Mouse (Mus musculus) adipocyte (in vitro differentiated cells): ENCODE measurements at regions not wholly inside any gene's neighbourhood (a gene's known extent, or its start where the extent isn't known, plus 50 kb on each side); places are given as distances from the start of the nearest gene placed in this dataset.
"Not testable (repeated sequence)": the region's sequence is repeated elsewhere in the genome, so short reads cannot be mapped to it uniquely, and the experiment has no call there.

Experiments used
- DNase-seq: peaks from one replicate; pipeline ENCODE4 v3.0.0-alpha.2; 2016; ENCODE audit warnings: low spot score

DNA sequence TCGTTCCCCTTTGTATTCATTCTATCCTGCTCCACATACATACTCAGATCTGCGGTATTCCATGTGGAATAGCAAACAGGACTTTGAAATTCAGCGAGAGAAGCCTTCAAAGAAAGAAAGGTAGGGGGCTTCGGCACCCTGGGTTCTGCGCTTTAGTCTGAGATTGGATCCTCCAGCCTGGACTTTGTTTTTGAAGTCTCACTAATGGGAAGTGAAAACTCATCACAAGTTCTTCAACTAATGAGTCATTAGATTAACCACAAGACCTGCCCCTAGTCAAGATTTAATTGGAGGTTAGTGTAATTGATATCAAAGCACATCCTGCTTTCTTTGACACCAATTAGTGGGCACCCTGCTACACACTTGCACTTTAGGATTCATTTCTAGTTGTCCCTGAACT lies 492.5 kb upstream of the Zfp960 start:
- no peak for DNase-seq

DNA sequence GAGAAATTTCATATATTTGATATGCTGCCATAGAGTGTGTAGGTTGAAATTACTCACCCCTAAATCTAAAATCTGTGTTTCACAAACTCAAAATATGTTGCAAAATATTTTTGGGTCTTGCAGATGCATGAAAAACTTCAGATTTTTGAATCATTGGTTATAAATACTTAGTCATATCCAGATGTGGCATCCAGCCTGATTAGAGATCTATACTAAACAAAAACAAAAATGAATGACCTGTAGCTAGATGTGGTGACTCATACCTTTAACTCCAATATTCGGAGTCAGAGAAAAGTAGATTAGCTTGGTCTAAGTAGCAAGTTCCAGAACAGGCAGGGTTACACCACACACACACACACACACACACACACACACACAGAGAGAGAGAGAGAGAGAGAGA lies 475.1 kb upstream of the Zfp960 start:
- DNase-seq, result no peak

DNA sequence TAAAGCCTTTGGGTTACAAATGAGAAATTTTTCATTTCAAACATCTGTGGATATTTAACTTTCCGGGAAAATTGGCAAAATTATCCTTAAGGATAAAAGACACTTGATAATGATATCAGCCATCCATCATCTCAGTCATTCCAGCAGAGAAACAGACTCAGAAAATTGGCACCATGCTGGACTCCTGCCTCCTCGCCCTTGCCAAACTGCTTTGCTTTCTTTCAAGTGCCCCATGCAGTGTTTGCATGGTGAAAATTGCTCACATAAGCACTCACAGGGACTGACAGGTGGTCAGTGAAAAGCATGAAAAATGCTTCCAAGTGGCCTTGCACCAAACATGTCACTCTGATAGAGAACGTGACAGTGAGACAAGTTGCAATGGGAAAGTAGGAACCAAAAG lies 464.2 kb upstream of the Zfp960 start:
- DNase-seq, result peak; percentile 12

DNA sequence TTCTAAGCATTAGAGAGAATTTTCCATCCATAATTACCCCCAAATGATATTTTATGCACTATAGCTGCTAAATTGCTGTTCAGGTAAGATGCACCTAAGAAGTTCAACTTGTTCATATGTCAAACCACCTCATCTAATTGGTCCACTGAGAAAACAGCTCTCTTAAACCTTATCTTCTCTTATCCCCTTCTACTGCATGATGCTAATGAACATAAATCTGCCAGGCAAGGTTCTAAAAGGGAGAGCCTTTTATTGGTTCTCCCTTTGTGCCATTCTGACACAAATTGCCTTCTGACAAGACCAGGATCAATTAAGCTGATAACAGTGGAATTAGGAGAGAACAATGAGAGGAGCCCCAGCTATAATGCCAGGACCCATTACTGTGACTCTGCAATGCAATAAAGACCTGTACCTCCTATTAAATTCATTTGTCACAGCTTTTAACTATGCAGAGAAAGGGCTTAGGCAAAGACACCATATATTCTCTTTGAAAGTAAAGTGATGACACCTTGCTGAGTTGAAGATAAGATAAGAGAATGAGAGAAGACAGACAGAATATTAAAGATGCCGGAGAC lies 451.4 kb upstream of the Zfp960 start:
- no peak for DNase-seq

DNA sequence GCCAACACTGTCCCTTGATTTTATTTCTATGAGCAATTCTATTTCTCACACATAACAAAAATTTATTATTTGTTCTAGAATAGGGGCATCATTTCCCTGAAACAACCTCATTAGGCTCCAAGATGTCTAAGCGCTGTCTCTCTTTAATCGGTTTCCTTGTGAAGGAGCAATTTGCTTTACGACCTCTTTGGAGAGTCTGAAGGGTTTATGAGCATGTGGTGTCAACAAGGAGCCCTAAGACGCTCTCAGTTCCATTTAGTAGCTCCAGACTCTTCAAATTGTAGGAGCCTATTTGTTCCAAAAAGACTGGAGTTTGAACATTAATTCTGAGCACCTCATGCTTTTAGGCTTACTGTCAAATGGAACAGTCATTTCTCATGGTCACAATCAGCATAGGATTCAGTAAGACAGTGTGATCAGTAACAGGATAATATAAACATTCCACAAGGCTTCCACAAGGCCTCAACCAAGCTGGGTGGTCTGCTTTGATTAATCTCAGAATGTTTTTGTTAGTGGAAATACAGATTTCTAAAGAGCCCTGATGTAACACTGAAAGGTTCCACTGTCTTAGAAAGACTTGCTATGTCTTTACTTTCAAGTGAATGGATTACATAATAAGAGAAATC lies 441.9 kb upstream of the Zfp960 start:
- no peak for DNase-seq

DNA sequence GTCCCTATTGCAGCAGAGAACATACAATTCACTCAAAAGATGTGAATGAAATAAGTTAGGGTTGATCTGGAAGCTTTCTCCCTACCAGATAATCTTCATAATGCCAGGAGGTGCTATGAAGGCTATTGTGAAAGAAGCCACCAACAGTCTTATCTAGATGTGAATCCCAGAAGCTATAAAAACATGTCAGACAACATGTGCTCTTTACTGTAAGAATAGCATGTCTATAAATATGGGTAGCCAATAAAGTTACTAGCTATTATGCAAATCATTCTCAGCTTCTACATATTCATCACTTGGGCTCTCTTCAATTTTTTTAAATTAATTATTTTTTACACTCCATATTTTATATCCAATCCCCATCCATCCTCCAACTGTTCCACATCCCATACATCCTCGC lies 434.1 kb upstream of the Zfp960 start:
- no peak for DNase-seq

DNA sequence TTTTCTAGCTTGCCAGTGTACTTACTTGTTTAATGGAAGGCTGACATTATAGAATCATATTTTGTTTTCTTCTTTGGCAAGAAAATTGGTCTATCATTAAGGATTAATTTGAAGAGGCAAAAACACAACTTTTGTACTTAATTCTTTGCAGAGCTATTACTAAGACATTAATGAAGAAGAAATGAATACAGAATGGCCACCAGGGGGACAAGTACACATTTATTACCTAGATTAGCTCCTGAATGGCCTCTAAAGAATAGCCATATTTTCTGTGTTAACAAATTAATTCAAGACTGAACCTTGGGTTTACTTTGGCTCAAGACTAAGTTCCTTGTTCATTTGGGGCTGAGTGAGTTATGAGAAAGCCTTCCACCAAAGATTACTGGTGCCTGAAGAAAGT lies 430.5 kb upstream of the Zfp960 start:
- DNase-seq, result peak; percentile 19

DNA sequence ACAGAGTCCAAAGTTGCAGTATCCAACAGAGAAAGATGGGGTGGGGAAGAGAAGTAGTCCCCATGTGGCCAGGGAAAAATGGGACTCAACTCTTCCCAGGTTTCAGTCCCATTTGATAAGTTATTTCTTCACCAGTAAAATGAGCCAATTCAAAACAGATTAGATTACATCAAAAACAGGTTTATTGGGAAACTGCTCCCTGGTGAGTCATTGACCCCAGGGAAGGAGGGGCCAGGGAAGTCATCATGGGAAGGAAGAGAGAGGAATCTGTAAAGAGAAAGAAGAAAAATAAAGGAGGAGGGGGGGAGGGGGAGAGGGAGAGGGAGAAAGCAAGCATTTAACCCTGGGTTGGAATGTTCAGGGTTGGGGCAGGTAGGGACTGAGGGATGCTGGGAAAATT lies 426.4 kb upstream of the Zfp960 start:
- no peak for DNase-seq

DNA sequence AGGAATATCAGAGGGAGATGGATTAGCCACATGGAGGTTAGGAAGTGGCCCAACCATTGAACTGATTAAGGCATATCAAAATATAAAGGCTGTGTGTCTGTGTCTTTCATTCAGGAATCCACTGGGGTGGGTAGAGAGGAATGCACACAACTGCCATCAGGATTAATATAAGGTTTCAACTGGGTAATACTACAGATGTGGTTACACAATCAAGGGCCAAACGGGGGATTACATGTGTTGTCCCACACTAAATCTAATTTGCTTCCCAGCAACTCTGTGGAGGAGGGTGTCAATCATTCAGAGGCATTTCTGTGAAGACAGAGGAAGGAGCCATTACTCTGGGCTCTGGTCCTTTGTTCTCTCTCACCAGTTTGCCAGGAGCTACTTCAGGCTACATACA lies 416.0 kb upstream of the Zfp960 start:
- no peak for DNase-seq

DNA sequence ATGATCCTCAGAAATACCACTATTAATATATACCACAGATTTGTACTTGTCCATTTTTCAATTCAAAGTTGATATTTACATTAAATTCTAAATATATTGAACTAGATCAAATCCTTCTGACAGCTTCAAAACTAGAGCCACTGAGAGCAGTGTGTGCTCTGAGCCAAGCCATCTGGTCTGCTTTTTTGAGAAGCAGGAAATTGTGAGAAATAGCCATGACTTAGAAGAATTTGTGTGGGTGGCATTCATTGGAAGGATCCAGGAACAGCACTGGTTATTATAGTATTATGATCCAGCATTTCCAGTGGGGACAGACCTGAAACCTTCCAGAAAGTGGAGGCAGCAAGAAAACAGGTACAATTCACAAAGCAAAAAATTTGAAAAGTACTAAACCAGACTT lies 398.7 kb upstream of the Zfp960 start:
- peak; percentile 47 for DNase-seq

DNA sequence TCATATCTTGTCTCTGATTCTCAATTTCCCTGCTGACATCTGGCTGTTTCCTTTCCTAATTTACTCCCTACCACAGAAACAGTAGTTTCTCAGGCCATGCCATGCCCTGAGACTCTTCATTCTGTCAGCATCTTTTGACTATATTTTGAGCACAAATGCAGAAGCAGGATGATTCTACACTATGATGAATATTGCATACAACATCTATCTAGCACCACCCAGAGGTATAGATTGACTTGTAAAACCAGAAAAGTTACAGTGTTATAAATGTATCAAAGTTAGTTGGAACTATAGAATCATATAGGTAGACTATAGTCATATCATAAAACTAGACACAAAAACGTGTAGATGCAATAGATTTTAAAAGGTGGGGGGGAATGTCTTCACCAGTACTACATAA lies 396.3 kb upstream of the Zfp960 start:
- peak; percentile 17 for DNase-seq

DNA sequence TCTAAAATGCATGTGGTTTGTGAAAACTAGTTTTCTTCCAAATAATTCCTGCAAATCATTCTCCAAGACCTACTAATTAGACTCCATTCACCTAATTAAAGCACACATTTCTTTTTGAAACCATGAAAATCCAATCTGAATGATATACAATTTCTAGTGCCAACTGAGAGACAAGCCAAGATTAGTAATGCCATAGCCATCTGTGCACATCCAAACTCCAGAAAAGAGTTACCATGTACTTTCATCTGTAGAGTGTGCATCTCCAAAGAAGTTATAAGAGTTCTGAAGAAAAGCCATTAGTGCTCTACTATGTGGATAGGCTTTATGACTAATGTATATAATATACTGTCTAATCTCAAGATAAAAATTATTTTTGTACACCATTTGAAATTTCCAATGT lies 359.7 kb upstream of the Zfp960 start:
- DNase-seq, result no peak

DNA sequence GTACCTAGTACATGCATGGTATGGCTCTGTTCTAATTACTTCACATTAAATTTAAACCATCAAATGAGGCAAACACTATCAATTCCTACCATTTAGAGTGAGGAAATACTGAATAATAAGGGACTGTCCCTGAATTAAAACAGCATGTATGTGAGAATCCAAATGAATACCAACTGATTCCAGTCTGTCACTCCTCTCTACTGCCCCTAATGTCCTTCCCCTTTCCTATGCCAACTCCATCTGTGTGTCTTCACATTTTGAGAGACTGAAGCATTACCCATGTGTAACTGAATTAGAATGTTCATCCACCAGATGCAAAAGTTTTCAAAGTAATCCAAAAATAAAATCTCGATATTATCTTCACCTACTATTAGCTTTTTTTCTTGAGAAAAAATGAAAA lies 358.0 kb upstream of the Zfp960 start:
- no peak for DNase-seq

DNA sequence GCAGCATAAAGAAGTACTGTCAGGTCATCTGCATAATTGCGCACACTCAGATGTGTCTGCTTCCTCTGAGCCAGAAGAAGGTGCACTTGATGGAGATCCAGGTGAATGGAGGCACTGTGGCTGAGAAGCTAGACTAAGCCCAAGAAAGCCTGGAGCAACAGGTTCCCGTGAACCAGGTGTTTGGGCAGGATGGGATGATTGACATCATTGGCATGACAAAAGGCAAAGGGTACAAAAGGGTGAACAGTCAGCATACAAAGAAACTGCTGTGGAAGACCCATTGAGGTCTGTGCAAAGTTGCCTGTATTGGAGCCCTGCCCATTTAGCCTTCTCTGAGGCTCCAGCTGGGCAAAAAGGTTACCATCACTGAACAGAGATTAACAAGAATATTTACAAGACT lies 337.0 kb upstream of the Zfp960 start:
- no peak for DNase-seq

DNA sequence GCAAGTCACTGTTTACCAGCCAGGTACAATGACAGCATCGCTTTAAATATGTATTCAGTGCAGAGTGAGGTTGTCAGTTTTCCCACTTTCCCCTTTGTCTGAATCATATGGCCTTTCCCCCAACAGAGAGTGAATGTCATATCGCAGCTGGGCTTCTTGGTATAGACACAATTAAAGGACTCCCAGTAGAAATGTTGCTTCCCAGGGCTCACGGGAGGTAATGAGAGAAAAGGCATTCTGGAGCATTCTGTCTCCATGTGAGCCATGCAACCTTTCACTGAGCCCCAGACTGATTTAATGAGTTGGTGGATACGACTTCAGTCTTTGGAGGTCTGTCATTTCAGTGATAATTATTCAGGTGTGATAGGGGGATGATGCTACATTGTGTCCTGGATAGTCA lies 310.8 kb upstream of the Zfp960 start:
- no peak for DNase-seq

DNA sequence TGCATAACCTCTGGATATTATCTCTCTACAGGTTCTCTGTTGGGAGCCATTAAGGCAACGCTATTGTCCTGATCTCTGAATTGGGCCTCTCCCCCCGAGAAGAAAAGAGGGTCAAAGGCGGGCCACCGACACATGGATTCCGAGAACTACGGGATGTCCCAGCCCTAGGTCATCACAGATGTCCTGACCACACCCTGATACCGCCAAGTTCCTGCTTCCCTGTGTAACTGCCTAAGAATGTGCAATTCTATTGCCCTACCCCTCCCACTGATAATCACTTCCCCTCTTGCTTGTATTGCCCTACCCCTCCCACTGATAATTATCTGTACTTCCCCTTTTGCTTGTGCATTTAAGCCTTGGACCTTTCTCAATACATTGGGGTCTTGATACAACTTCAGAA lies 293.3 kb upstream of the Zfp960 start:
- not testable (repeated sequence) for DNase-seq

DNA sequence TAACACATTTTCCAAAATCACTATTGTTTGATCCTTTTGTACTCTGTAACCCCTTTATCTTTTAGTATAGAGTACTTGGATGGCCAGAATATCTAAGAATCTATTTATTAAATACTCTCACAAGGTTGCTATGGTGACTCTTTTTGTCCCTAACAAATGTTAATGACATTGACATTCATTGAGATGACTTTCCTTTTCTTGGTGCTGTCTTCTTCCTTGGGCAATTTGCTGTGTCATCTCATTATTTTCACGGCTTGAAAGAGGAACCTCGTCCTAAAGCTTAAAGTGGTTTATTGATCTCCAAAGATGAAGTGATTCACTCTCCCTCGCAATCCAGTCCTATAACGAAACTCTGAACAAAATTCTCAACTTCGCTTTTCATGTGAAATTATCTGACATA lies 265.6 kb upstream of the Zfp960 start:
- no peak for DNase-seq

DNA sequence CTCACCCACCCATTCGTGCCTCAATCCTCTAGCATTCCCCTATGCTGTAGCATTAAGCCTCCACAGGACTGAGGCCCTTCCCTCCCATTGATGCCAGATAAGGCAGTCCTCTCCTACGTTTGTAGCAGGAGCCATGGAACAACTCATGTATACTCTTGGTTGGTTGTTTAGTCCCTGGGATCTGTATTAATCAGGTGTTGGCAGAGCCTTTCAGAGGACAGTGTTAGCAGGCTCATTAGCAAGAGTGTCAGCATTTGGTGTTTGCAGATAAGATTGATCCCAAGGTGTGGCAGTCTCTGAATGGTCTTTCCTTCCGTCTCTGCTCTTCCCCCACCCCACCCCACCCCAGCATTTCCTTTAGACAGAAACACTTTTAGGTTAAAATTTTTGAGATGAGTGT lies 258.9 kb upstream of the Zfp960 start:
- no peak for DNase-seq

DNA sequence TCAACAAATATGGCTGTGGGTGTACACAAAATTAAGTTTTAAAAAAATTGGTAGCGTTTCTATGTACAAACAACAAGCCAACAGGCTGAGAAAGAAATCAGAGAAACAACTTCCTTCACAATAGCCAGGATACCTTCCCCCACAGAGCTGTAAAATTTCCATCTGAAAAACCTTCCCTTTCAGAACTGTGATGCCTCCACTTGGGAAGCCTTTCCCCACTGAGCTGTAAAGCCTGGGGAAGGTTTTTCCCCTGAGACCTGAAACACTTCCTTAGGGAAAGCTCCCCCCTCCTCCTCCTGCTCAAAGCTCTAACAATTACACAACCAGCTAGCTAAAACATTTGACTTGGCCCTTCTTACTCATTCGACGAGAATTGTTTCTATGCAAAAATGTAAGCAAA lies 245.5 kb upstream of the Zfp960 start:
- DNase-seq, result peak; percentile 6

DNA sequence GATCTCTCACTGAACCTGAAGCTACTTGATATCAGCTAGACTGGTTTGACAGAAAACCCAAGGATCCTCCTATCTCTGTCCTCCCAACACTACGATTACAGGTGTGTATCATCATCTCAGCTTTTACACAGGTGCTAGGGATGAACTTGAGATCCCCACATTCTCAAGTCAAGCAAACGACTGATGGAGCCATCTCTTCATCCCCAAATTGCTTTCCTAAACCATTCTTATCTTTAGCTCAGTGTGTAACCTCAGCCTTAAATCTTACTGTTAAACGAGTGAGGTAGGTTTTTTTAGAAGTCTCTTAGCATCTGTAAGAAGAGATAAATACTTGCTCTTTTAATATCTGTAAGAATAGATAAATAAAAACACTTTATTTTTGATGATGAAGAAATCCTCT lies 242.2 kb upstream of the Zfp960 start:
- no peak for DNase-seq

DNA sequence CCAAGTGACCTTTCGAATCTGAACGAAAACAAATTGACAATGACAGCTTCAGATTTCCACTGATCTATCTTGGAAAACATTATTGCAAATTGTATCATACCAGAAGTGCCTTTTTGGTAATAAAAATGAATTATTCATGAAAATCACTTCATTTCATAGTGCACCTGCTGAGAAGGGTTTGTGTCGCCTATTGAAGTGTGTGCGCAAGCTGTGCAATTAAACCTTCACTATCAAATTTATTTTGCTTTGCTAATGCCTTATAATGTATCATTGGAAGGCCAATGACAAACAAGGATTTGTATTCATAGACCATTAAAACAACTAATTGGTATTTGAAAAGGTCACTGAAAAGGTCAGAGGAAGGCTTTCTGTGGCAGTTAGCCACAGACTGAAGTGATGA lies 224.8 kb upstream of the Zfp960 start:
- no peak for DNase-seq

DNA sequence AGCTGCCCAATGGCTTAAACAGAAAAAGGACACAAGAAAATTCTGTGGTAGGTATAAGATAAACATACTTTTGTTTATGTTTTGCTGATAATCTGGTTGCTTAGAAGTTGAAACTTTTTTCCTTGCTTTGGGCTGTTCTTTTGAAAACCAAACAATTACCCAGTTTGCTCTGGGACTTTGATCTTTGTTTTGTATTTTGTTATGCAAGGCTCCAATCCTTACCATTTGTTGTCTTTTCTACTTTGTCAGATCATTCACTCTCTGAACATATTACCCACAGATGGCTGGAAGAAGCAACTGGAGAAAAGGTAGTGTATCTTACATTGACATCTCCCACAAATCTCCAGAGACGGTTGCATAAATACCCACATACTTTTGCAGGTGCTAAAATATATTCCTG lies 203.1 kb upstream of the Zfp960 start:
- DNase-seq, result no peak

DNA sequence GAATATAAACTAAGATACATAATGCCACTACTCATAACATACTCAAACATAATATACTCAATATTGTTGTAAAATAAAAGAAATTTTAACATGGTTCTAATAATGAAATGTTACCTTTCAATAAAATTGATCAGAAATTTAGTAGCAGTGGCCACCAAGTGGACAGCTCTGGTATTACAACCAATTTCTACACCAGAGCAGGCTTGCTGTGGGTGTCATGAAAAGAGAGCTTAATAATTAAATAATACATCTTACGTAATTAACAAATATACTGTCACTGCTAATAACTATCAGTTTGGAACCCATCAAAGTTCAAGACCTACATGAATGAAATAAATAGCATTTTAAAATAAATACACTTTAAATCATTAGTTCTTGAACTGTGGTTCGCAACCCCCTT lies 163.1 kb upstream of the Zfp960 start:
- peak; percentile 71 for DNase-seq

DNA sequence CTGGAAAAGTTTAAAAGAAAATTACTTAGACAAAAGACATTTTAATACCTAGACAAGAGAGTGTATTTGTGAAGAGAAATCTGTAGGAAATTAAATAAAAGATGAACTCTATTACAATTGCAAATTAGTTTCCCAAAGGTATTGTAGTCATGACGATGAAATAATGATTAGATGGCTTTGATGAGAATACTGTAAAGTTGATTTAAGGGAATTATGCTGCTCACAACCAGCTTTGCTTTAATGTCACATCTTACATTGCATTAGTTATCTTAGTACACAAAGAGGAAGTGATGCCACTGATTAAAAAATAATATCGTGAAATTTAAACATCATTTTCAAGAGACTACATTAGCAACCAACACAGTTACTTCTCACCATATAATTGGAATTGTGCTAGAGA lies 145.7 kb upstream of the Zfp960 start:
- no peak for DNase-seq

DNA sequence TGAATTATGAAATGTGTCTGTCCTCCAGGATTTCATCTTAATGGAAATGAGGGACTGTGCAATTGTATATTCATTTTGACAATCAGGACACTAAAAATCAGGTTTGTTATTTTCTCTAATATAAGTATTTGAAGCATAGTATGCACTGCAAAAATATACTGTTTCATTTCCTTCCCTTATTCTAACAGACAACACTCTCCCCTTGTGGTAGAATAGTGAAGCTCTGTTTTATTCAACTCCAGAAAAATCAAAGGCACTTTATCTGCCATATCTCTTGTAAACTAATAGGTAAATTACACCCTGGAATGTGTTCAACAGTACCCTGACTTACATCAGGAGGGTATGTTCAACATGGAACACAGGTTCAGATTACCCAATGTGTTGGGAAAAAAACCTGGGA lies 137.7 kb upstream of the Zfp960 start:
- peak; percentile 8 for DNase-seq
